Mouse (Mus musculus) G1E (cell line): ENCODE results near the gene 4930518I15Rik. TPM values are rescaled to one million over a fixed set of nuclear protein-coding genes. Genes with fewer than 3 reads are reported as not detected.
"Not testable (repeated sequence)": the region's sequence is repeated elsewhere in the genome, so short reads cannot be mapped to it uniquely, and the experiment has no call there.

Experiments
- ATAC-seq: 2 replicates; pipeline ENCODE4 v1.8.0; 2016; ENCODE audit warnings: mild to moderate bottlenecking; ENCODE audit not compliant: insufficient number of reproducible peaks, poor library complexity, low FRiP score, severe bottlenecking; ENCODE audit errors: extremely low read depth
- DNase-seq: peaks from one replicate; pipeline ENCODE4 v3.0.0; 2012; ENCODE audit warnings: low spot score
- H3K27me3 ChIP-seq: 2 replicates; pipeline ENCODE4 v1.6.1; 2012; ENCODE audit warnings: mild to moderate bottlenecking, low read length, inconsistent platforms; ENCODE audit not compliant: insufficient read depth
- H3K36me3 ChIP-seq: replicated peaks from 2 replicates; pipeline ENCODE3; 2012; ENCODE audit warnings: mild to moderate bottlenecking, inconsistent platforms
- H3K4me1 ChIP-seq: 2 replicates; pipeline ENCODE4 v1.6.1; 2012; ENCODE audit warnings: low read depth, low read length, inconsistent platforms, mixed read lengths; ENCODE audit not compliant: insufficient read depth
- H3K4me3 ChIP-seq: 2 replicates; pipeline ENCODE4 v1.5.1; 2012; ENCODE audit warnings: low read depth, mild to moderate bottlenecking, inconsistent platforms, low read length, moderate library complexity, mixed read lengths
- H3K9me3 ChIP-seq: replicated peaks from 2 replicates; pipeline ENCODE4 v1.6.1; 2012; ENCODE audit warnings: inconsistent platforms
- CTCF ChIP-seq: IDR thresholded peaks from 2 replicates; pipeline ENCODE4 v1.5.1; 2012; ENCODE audit warnings: low read depth, low read length, inconsistent platforms, mixed read lengths
- GATA1 ChIP-seq: IDR thresholded peaks from 2 replicates; pipeline ENCODE4 v1.6.1; 2012; ENCODE audit warnings: borderline replicate concordance, low read length, inconsistent platforms, mixed read lengths
- GATA2 ChIP-seq: IDR thresholded peaks from 2 replicates; pipeline ENCODE4 v1.6.1; 2012; ENCODE audit warnings: low read depth, low read length, inconsistent platforms, borderline replicate concordance
- POLR2AphosphoS5 ChIP-seq: IDR thresholded peaks from 2 replicates; pipeline ENCODE4 v1.6.1; 2012; ENCODE audit warnings: low read depth, low read length, inconsistent platforms; ENCODE audit not compliant: insufficient replicate concordance
- TAL1 ChIP-seq: conservative IDR thresholded peaks from 2 replicates; pipeline ENCODE4 v1.6.1; 2012; ENCODE audit warnings: low read depth, low read length, inconsistent platforms, mixed read lengths
- polyA plus RNA-seq: library from polyadenylated mRNA; stranded (reverse); fragments of >175 nt; gene quantifications from 2 replicates; pipeline ENCODE4 v1.2.3, GENCODE M21; 2012
- total RNA-seq, 2 experiments: library from RNA; stranded (forward) in 1 of 2; stranded (reverse) in 1 of 2; fragments of 200-1000 nt in 1 of 2; fragments of >200 nt in 1 of 2; fragmentation: Nextera tagmentation in 1 of 2; gene quantifications; 2 replicates each; pipeline ENCODE4 v1.2.3; 2014 to 2017

4930518I15Rik gene
- total and polyA plus RNA-seq, 3 experiments, result 0.09 to 4.2 (median 1.6) TPM

DNA sequence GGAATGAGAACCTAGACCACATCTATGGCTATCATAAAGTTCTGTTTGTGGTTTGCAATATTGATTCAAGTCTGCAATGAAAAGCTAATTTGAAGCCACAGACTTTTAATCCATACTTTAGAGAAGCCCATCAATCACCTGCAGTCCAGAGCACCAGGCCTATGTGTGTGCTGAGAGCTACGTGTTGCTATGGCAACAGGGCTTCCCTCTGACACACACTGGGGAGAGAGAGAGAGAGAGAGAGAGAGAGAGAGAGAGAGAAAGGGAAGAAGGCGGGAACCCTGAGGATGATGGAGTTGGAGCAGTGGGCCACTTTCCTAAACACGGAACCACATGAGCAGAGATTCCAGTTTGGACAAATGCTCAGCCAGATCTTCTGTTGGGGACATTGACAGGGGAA, 34.5 kb upstream of the 4930518I15Rik start:
- Histone ChIP-seq H3K4me3 (no peak overlapping the region), H3K9me3 (no peaks in the 10 kb centered on the region), H3K4me1 (peaks cover 31% of the 10 kb centered on the region), H3K36me3 (peaks cover 2% of the 10 kb centered on the region), H3K27me3 (peaks cover 2% of the 10 kb centered on the region; the same call in 1 of the 2 replicates)
- TF ChIP-seq GATA1 (no peak), TAL1 (no peak), POLR2AphosphoS5 (no peak), CTCF (no peak), GATA2 (no peak)
- DNase-seq, result no peak
- ATAC-seq, result no peak

DNA sequence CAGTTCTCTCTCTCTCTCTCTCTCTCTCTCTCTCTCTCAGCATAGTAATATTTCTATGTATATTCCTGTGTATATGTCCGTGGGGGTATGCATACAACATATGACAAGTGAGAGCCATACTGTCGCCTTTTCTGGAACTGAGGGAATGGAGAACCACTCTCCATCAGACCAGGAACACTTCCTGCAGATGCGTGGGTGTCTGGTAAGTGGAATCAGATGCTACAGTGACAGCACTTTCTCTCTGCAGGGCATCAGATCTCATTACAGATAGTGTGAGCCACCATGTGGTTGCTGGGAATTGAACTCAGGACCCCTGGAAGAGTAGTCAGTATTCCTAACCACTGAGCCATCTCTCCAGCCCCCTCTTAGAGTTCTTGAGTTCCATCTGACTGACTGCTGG, 30.7 kb upstream of the 4930518I15Rik start:
- TF ChIP-seq CTCF (no peak), POLR2AphosphoS5 (no peak), GATA1 (no peak)
- Histone ChIP-seq H3K36me3 (no peaks in the 10 kb centered on the region), H3K27me3 (peaks cover 2% of the 10 kb centered on the region; the same call in 1 of the 2 replicates), H3K4me1 (peaks cover 45% of the 10 kb centered on the region), H3K4me3 (no peak overlapping the region), H3K9me3 (no peaks in the 10 kb centered on the region)
- no peak for DNase-seq
- no peak for ATAC-seq

DNA sequence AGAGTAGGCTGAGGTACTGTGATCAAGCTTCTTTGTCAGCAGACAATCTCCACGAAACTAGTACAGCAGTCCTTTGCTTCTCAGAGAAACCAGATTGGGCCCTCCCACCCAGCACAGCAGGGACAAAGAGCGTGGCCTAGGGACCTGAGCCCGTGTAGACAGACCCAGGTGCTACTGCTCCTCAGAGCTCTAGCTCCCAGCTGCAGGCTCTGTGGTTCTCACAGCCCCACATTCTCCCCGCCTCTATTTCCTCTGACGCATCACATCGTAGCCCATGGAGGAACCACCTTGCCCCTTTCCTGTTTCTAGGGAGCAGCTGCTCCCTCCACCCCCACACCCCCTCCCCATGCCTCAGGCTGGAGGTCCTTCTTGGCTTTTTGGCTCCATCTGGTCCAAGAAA, 29.3 kb upstream of the 4930518I15Rik start, which contains the start of gene Sla2:
Gene Sla2 (minus strand): TSS at position 176 of the 400 bp plus-strand sequence.
- Histone ChIP-seq H3K9me3 (no peaks in the 10 kb centered on the region), H3K36me3 (no peaks in the 10 kb centered on the region), H3K4me1 (peaks cover 56% of the 10 kb centered on the region), H3K27me3 (peaks cover 2% of the 10 kb centered on the region; the same call in 1 of the 2 replicates), H3K4me3 (no peak within 1 kb of the TSS)
- ATAC-seq (no peak), DNase-seq (no peak)
- TF ChIP-seq TAL1 (no peak), POLR2AphosphoS5 (no peak), GATA1 (no peak), GATA2 (no peak), CTCF (no peak)

DNA sequence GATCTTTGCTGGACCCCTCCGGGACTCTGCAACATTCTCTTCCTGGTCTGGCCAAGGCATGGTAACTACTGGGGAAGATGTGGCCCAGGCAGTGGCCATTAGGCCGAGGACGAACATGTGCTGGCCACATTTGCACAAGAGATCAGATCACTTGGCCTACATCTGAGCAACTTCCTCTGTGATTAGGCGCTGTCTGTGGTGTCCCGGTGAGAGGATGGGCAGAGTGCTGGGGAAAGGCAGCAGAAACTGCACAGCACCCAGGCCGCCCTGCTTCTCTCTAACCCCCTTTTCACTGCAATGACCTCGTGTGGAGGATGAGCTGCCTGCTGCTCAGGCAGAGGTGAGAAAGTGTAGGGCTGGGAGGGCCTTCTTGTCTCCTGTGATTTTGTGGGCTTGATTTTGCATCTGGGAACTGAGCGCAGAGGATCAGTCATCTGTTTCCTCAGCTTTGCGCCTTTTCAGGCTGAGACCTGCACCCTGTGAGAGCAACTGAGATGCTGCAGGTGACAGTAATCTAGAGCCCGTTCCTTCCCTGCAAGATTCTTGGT, 28.4 kb upstream of the 4930518I15Rik start:
- Histone ChIP-seq H3K4me1 (peaks cover 64% of the 10 kb centered on the region), H3K27me3 (peaks cover 2% of the 10 kb centered on the region; the same call in 1 of the 2 replicates), H3K36me3 (no peaks in the 10 kb centered on the region), H3K9me3 (no peaks in the 10 kb centered on the region), H3K4me3 (no peak overlapping the region)
- ATAC-seq (no peak), DNase-seq (no peak)
- TF ChIP-seq CTCF (no peak), GATA1 (no peak), POLR2AphosphoS5 (no peak), TAL1 (no peak), GATA2 (no peak)

DNA sequence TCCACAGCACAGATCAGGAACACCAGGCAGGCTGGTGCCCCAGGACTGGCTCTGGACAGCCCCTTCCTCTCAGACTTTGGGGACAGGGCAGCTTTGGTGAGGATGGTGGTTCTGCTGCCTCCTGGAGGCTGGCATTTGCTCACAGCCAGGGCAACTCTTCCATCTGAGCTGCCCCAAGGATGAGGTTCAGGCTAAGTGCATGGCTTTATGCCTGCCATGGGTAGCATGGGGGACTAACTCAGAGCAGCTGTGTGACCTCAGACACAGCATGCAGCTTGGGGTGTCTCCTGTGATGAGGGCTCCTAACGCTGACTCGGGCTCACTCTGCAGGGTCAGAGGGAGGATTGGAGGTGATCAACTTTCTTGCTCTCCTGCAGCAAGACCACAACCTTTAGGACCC, 27.9 kb upstream of the 4930518I15Rik start:
- H3K9me3 ChIP-seq, DNase-seq, H3K27me3 ChIP-seq, ATAC-seq, H3K4me3 ChIP-seq, H3K36me3 ChIP-seq: not testable (repeated sequence)
- H3K4me1 ChIP-seq, result peaks cover 63% of the 10 kb centered on the region

DNA sequence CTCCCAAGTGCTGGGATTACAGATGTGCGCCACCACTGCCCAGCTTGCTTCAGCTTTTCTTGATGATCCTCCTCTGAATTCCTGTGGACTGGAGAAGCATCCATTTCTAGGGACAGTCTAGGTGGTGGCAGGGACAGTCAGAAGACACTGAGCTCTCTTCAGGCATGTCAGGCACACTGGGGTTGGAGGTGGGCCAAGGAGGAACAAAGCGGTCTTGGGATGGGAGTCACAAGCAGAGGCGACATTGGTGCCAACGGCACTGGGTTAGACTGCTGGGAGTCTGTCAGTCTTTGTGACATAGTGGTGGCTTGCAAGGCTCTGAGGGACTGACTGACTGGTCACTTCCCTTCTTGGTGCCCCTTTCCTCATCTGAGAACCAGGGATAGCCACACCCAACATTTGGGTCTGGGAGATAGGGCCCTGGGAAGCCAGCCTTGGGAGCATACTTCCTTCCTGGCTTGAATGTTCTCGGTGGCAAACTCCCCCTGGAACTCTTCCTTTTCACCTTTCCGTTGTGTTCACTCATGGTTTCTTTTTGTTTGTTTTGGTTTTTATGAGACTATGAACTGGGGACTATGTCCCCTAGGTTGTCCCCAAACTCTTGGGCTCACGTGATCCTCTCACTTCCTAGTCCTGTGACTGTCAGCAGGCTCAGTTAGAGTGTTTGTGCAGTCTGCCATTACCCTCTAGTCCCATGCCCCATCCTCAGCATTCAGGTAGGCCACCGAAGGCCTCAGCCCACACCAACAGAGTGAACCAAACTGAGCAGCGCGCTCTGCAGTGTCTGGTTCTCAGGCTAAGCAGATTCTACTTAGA, 26.9 kb upstream of the 4930518I15Rik start:
- no peak overlapping the region; the same call in 1 of the 2 replicates for H3K4me3 ChIP-seq
- ATAC-seq (no peak), DNase-seq (no peak)
- peaks cover 74% of the 10 kb centered on the region for H3K4me1 ChIP-seq
- TF ChIP-seq POLR2AphosphoS5 (no peak), CTCF (no peak), TAL1 (no peak), GATA1 (no peak), GATA2 (no peak)
- H3K9me3 ChIP-seq, result no peaks in the 10 kb centered on the region
- H3K36me3 ChIP-seq, result no peaks in the 10 kb centered on the region
- peaks cover 2% of the 10 kb centered on the region; the same call in 1 of the 2 replicates for H3K27me3 ChIP-seq
